Mouse (Mus musculus) intestine, embryonic 16.5 days (tissue): ENCODE measurements around the gene Lfng. TPM values are rescaled to one million over a fixed set of nuclear protein-coding genes. Genes with fewer than 3 reads are reported as not detected.
A peak's percentile ranks its signal among the peaks of the same experiment; 100 is the strongest.

Source experiments
- ATAC-seq: fragments of 200-750 bp; cut with Nextera tagmentation; 2 replicates; pipeline ENCODE4 v1.8.0; 2017; ENCODE audit warnings: moderate TSS enrichment, moderate library complexity
- H3K27ac ChIP-seq: fragments of 300-500 bp; sonication (generic); 2 replicates; pipeline ENCODE4 v1.5.1; 2014; ENCODE audit warnings: mild to moderate bottlenecking, low read length
- H3K27me3 ChIP-seq: fragments of 300-500 bp; sonication (generic); replicated peaks from 2 replicates; pipeline ENCODE4 v1.6.1; 2014; ENCODE audit warnings: low read length, control low read depth, mixed read lengths; ENCODE audit not compliant: control insufficient read depth, insufficient read depth
- H3K36me3 ChIP-seq: fragments of 300-500 bp; sonication (generic); 2 replicates; pipeline ENCODE4 v1.6.1; 2014; ENCODE audit warnings: low read length, control low read depth; ENCODE audit not compliant: control insufficient read depth, insufficient read depth
- H3K4me1 ChIP-seq: fragments of 300-500 bp; sonication (generic); 2 replicates; pipeline ENCODE4 v1.6.1; 2014; ENCODE audit warnings: low read length, control low read depth, mixed read lengths; ENCODE audit not compliant: control insufficient read depth, insufficient read depth
- H3K4me2 ChIP-seq: fragments of 300-500 bp; sonication (generic); 2 replicates; pipeline ENCODE4 v1.6.1; 2014; ENCODE audit warnings: low read depth, low read length, control low read depth
- H3K4me3 ChIP-seq: fragments of 300-500 bp; sonication (generic); 2 replicates; pipeline ENCODE4 v1.5.1; 2014; ENCODE audit warnings: mild to moderate bottlenecking, low read length
- H3K9ac ChIP-seq: fragments of 300-500 bp; sonication (generic); 2 replicates; pipeline ENCODE4 v1.6.1; 2014; ENCODE audit warnings: low read depth, low read length
- H3K9me3 ChIP-seq: fragments of 300-500 bp; sonication (generic); 2 replicates; pipeline ENCODE4 v1.6.1; 2016; ENCODE audit warnings: low read length, control low read depth; ENCODE audit not compliant: control insufficient read depth
- WGBS: fragments of 180-500 bp; shearing (Covaris S2); extraction: QIAGEN DNeasy Blood & Tissue Kit; methylation state at CpG from one replicate; pipeline ENCODE4 v1.1.7; 2014; 5-methylcytosine and 5-hydroxymethylcytosine counted together
- polyA plus RNA-seq: library from polyadenylated mRNA; unstranded; fragments of >200 nt; fragmentation: Nextera tagmentation; extraction: Ambion mirVana; gene quantifications from 2 replicates; pipeline ENCODE4 v1.2.1, GENCODE M21; 2015

The Lfng gene
- polyA plus RNA-seq, 1 experiment from 2014 or later: 13.4 TPM

- Histone ChIP-seq H3K9ac (peak within 1 kb of the TSS; percentile 99), H3K9me3 (no peaks in the 10 kb centered on the region), H3K36me3 (no peaks in the 10 kb centered on the region), H3K4me2 (peak within 1 kb of the TSS; percentile 82), H3K27me3 (no peaks in the 10 kb centered on the region), H3K4me1 (peaks cover 53% of the 10 kb centered on the region), H3K27ac (peak within 1 kb of the TSS; percentile 85), H3K4me3 (peak within 1 kb of the TSS; percentile 96)
- ATAC-seq: peak; percentile 45
- under 1% methylated on average over 56 of the region's 62 CpGs for WGBS
Measured at GRCm38 (mm10) chr5:140648519-140649100, 41.5 kb downstream of the Lfng start, which contains the start of gene Ttyh3. Ttyh3 (minus strand) TSS chr5:140649031.

DNA sequence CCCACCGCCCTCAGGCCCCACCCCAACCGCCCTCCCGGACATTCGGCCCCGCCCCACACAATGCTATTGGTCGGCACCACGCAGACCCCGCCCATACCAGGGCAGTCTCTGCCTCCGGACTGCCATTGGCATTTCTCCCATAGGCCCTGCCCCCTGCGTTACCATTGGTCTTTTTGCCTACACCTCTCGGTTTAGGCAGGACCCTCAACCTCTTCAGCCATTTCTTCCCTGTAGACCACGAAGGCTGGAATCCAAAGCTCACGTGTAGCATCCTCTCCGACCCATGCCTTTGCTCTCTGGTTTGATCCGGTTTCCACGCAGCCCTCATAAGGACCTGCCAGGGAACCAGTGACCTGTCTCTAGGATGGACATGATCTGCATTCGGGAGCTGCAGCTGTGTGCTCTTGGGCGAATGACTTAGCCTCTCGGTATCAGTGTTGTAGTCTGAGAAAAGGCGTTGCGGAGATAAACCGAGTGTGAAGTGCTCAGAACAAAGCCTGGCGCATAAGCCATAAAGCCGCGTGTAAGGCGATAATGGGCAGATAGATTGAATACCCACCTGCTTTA is 42.1 kb downstream of the Lfng start:
- Histone ChIP-seq H3K36me3 (no peaks in the 10 kb centered on the region), H3K9ac (peak overlapping the region; percentile 61), H3K4me1 (peaks cover 55% of the 10 kb centered on the region), H3K27me3 (no peaks in the 10 kb centered on the region), H3K4me2 (peak overlapping the region; percentile 82), H3K9me3 (no peaks in the 10 kb centered on the region), H3K4me3 (peak overlapping the region; percentile 96), H3K27ac (peak overlapping the region; percentile 83)
- ATAC-seq: peak; percentile 92
- 5% methylated on average over 26 of the region's 26 CpGs for WGBS

GRCm38 (mm10) chr5:140649881-140650414 is 42.8 kb downstream of the Lfng start:
- ATAC-seq: no peak
- Histone ChIP-seq H3K9ac (0 out of 2 replicates have a peak overlapping the region, but pooled peaks have one; percentile 61), H3K4me3 (no peak overlapping the region; the same call in 1 of the 2 replicates), H3K36me3 (no peaks in the 10 kb centered on the region), H3K4me2 (peak overlapping the region; percentile 82), H3K27ac (peak overlapping the region; percentile 83), H3K4me1 (peaks cover 54% of the 10 kb centered on the region), H3K9me3 (no peaks in the 10 kb centered on the region), H3K27me3 (no peaks in the 10 kb centered on the region)
- WGBS: 62% methylated on average over 7 of the region's 7 CpGs

DNA sequence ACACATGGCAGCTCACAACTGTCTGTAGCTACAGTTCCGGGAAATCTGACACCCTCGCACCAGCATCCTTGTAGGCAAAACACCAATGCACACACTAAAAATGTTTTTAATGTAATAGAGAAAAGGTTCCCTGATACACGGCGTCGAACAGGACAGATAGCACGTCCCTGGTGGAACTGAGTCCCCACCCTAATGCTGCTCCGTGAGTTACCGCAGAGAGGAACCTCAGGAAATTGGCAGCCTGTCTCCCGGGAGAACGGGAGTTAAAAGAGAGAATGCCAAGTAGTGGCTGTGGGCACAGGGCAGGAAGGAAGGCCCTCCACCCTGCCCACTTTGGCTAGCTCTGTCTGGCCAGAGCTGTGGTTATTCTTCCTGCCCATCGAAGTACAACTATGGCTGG is 44.1 kb downstream of the Lfng start:
- Histone ChIP-seq H3K27me3 (no peaks in the 10 kb centered on the region), H3K4me3 (no peak overlapping the region), H3K9me3 (no peaks in the 10 kb centered on the region), H3K4me2 (no peak overlapping the region), H3K9ac (no peak overlapping the region), H3K4me1 (peaks cover 41% of the 10 kb centered on the region), H3K36me3 (no peaks in the 10 kb centered on the region), H3K27ac (no peak overlapping the region)
- ATAC-seq: no peak
- WGBS: 84% methylated on average over 11 of the region's 11 CpGs

DNA sequence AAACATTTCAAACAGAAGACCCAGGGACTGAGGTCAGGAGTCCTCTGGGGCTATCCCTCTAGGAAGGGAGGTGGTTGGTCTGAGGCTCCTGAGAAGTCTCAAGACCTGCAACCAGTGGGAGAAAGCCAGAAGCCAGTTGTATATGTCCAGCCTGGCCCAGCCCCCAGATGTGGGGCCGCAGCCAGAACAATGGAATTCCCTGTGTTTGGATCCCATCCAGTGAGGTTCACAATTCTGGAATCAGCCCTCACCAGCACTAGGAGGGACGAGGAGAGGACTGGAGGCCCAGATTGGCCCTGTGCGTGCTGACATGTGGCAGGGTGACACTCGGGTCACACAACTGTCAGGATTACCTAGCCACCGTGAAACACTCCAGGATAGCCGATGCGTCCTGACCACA is 45.5 kb downstream of the Lfng start:
- 69% methylated on average over 7 of the region's 7 CpGs for WGBS
- H3K27me3 ChIP-seq: no peaks in the 10 kb centered on the region
- H3K9ac ChIP-seq: no peak overlapping the region
- H3K4me1 ChIP-seq: peaks cover 28% of the 10 kb centered on the region
- no peaks in the 10 kb centered on the region for H3K9me3 ChIP-seq
- H3K27ac ChIP-seq: peak overlapping the region; percentile 20
- no peak overlapping the region for H3K4me2 ChIP-seq
- no peak for ATAC-seq
- H3K4me3 ChIP-seq: no peak overlapping the region
- H3K36me3 ChIP-seq: no peaks in the 10 kb centered on the region

- peak overlapping the region; percentile 87 for H3K27ac ChIP-seq
- WGBS: 46% methylated on average over 15 of the region's 15 CpGs
- no peaks in the 10 kb centered on the region for H3K9me3 ChIP-seq
Measured at GRCm38 (mm10) chr5:140654096-140654845, 47.2 kb downstream of the Lfng start.

DNA sequence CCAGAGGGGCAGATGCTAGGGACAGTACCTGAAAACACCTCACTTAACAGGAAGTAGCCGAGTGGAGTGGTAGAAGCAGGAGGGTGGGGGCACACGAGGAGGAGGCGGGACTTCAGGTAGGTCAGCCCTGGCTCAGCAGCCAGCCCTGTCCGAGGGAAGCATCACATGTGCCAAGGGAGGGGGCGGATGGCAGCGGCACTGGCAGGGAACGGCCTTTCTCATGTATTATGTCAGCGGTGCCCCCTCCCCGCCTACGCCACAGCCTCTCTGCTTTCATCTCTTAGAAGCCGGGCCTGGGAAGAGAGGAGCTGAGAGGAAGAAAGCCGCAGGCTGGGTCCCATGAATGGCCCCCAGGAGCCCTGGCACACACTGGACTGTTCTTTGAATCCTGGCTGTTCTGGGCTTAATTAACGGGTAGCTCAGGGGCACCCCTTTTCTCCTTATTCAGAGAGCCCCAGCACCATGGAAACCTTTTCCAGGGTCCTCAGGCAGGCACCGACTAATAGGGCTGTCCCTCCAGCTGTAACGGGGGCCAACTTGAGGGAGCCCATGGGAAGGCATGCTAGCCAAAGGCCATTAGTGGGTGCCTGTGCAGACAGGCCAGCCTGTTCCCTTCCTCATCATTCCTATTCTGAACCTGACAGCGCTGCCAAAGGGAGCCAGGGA is 52.6 kb downstream of the Lfng start:
- Histone ChIP-seq H3K27me3 (no peaks in the 10 kb centered on the region), H3K27ac (no peak overlapping the region), H3K36me3 (no peaks in the 10 kb centered on the region), H3K9ac (no peak overlapping the region), H3K4me1 (peaks cover 44% of the 10 kb centered on the region), H3K9me3 (no peaks in the 10 kb centered on the region), H3K4me2 (no peak overlapping the region), H3K4me3 (no peak overlapping the region)
- 50% methylated on average over 16 of the region's 16 CpGs for WGBS
- ATAC-seq: no peak

More at GRCm38 (mm10) chr5:140654096-140654845, 47.2 kb downstream of the Lfng start:
- H3K4me3 ChIP-seq: no peak overlapping the region
- H3K4me1 ChIP-seq: peaks cover 26% of the 10 kb centered on the region
- H3K4me2 ChIP-seq: no peak overlapping the region
- H3K27me3 ChIP-seq: no peaks in the 10 kb centered on the region
- ATAC-seq: peak; percentile 93
- H3K36me3 ChIP-seq: no peaks in the 10 kb centered on the region
- no peak overlapping the region; the same call in 1 of the 2 replicates for H3K9ac ChIP-seq

DNA sequence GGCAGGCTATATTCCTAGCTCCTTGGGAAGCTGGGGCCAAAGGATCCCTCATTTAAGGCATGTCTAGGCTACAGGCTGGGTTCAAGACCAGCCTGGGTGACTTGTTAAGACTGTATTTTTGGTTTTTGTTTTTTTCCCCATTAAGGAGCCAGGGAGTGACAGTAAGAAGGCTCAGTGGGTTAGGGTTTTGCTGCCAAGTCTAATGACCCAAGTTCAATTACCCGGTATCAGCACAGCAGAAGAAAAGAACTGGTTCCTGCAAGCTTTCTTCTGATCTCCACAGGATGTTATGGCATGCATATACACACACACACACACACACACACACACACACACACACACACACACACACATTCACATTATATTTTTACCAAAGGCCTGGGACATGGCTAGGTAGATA is 53.3 kb downstream of the Lfng start:
- Histone ChIP-seq H3K9ac (0 out of 2 replicates have a peak overlapping the region, but pooled peaks have one; percentile 10), H3K9me3 (no peaks in the 10 kb centered on the region), H3K4me3 (no peak overlapping the region), H3K4me2 (no peak overlapping the region), H3K27ac (no peak overlapping the region), H3K36me3 (no peaks in the 10 kb centered on the region), H3K4me1 (peaks cover 44% of the 10 kb centered on the region), H3K27me3 (no peaks in the 10 kb centered on the region)
- ATAC-seq: no peak
- WGBS: 62% methylated on average over 1 of the region's 1 CpGs

GRCm38 (mm10) chr5:140661427-140661826 is 54.3 kb downstream of the Lfng start:
- no peak for ATAC-seq
- Histone ChIP-seq H3K4me2 (no peak overlapping the region), H3K27me3 (no peaks in the 10 kb centered on the region), H3K4me1 (peaks cover 44% of the 10 kb centered on the region), H3K4me3 (no peak overlapping the region), H3K36me3 (no peaks in the 10 kb centered on the region), H3K9ac (peak overlapping the region; percentile 6; the same call in 1 of the 2 replicates), H3K9me3 (no peaks in the 10 kb centered on the region), H3K27ac (no peak overlapping the region)
- WGBS: 50% methylated on average over 8 of the region's 8 CpGs
